Mouse (Mus musculus): ENCODE measurements around the gene Epha8.

Gene Epha8

GRCm38 (mm10) chr4:136904767-136905539, 51.7 kb downstream of the Epha8 start:
- no peak for DNase-seq (ENCODE audit: low spot score)

- DNase-seq (ENCODE audit: low spot score): no peak
Observed at GRCm38 (mm10) chr4:136899154-136899553, 57.5 kb downstream of the Epha8 start.

GRCm38 (mm10) chr4:136898637-136899036, 58.0 kb downstream of the Epha8 start, which contains the start of gene C1qa:
Gene C1qa (minus strand): TSS chr4:136898803.
- DNase-seq (ENCODE audit: low spot score): no peak

GRCm38 (mm10) chr4:136898084-136898598, 58.5 kb downstream of the Epha8 start:
- DNase-seq (ENCODE audit: low spot score): no peak

DNA sequence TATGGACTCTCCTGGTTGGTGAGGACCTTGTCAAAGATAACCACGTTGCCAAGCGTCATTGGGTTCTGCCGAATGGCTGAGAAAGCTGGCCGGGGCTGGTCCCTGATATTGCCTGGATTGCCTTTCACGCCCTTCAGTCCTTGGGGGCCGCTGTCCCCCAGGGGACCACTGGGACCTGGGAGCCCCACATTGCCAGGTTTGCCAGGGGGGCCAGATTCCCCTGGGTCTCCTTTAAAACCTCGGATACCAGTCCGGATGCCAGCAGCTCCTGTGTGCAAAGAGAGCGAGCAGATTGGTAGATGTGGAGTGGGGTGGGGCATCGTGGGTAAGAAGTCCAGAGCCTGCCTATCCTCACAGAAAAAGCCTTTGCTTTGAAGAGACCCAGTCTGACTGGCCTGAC, 60.2 kb downstream of the Epha8 start:
- DNase-seq (ENCODE audit: low spot score): no peak

DNA sequence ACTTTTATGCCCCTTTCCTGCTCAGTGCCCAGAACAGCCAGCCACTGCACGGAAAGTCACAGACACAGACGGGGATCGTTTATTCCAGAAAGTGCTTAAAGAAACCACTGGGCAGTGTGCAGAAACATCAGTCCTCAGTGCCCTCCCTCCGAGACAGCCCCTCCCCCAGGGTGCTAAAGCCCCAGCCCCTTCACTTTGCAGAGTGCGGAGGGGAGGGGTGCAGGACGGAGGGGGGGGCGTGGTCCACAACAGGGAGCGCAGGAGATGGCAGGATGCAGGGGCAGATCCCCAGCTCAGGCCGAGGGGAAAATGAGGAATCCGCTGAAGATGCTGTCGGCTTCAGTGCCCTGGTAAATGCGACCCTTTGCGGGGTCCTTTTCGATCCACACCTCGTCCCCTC, 60.8 kb downstream of the Epha8 start:
- no peak for DNase-seq (ENCODE audit: low spot score)

DNA sequence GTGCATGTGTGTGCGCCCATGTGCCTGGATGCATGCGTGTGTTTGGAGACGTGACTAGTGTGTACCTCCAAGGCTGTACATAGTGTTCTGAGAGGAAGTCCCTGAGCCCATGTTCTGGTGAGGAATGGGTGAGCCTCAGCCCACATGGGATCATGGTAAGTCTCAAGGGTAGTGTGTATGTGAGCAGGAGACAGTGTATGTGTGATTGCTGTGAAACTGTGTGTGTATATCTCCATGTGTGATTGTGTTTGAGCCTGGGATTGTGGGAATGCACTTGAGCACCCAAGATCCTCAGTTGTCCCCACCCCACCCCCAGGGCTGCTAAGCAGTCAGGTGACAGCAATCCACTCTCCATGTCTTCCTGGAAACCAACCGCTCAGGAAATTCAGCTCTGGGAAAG, 61.8 kb downstream of the Epha8 start:
- no peak for DNase-seq (ENCODE audit: low spot score)

DNA sequence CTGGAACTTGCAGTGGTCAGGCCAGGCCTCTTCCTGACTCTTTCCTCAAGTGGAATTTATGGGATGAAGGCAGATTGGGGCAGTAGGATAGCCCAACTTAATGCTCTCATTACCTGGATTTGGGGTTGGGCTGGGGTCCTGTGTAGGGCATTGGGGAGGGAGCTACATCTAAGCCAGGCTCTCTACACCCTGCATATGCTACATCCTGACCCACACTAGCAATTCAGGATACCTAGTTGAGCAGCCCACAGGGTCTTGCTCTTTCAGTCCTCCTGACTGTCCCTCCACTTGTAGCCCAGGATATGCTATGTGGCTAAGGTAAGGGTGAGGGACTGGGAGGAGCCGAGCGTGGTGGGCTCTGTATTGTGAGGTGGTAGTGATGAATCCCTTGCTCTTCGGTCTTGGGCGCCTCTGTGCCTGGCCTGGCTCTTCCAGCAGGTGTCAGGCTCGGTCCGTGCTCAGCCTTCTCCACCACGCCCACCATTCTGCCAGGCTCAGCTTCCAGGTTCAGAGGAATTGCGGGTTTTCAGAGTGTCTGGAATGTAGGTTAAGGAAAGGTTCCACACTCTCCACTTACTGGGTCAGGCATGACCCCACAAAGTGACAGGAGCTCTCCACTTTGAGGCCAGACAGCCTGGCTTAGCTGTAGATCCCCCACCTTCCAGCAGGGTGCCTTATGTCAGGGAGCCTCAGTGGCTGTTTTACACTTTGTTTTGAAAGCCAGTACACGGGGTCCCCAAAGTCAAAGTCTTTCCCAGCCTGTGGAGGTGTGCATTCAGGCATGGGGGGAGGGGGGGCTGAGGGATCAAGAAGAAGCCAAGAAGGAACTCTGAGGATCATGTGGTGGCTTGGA, 62.7 kb downstream of the Epha8 start:
- DNase-seq (ENCODE audit: low spot score): peak; percentile 16

DNA sequence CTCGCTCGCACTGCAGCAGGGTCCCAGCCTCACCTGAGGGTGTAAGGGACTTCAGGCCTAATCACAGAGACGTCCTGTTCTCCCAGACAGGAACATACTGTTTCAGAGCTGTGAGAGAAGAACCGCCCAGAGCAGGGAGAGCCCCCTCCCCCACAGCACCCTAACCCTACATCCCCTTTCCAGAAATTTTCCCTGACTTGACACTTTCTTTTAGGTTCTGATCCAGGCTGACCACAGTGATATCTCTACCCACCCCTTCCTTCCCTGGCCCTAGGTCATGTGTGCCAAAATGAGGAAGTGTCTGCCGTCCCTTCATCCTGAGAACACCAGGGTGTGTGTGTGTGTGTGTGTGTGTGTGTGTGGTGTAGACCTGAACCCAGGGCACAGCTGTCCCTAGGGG, 63.8 kb downstream of the Epha8 start, which contains the start of gene C1qc:
Gene C1qc (minus strand): TSS at position 255 of the 400 bp plus-strand sequence.
- DNase-seq (ENCODE audit: low spot score): no peak

DNA sequence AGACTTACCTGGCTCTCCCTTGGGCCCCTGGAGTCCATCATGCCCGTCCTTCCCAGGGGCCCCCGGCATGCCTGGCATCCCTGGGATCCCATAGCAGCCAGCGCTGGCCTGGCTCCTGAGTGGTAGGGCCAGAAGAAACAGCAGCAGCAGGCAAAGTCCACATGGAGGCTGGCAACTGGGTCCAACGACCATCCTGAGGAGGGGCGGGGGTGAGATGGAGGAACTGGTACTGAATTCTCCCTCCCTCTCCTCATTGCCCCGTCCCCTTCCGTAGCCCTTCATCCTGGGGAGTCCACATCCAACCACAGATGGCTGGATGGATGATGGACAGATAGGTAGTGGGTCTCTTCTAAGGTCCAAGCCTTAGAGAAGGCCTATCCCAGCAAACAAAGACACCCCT, 64.2 kb downstream of the Epha8 start:
- no peak for DNase-seq (ENCODE audit: low spot score)

- DNase-seq (ENCODE audit: low spot score): no peak
Observed at GRCm38 (mm10) chr4:136891115-136891514, 65.5 kb downstream of the Epha8 start.

DNA sequence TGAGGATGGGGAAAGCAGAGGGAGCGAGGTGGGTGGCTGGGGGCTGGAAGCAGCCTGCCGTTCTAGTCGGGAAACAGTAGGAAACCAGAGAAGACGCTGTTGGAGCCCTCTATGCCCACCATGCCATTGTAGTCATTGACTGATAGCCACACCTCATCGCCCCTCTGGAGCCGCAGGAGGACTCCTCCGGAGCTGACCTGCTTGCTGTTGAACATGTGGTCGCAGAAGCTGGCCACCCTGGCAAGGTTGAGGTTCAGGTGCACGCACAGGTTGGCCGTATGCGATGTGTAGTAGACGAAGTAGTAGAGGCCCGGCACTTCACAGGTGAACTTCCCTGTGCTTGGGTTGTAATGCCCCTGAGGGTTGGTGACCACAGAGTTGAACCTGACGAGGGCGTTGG, 66.6 kb downstream of the Epha8 start:
- no peak for DNase-seq (ENCODE audit: low spot score)

- no peak for DNase-seq (ENCODE audit: low spot score)
Observed at GRCm38 (mm10) chr4:136887714-136888113, 68.9 kb downstream of the Epha8 start.

DNA sequence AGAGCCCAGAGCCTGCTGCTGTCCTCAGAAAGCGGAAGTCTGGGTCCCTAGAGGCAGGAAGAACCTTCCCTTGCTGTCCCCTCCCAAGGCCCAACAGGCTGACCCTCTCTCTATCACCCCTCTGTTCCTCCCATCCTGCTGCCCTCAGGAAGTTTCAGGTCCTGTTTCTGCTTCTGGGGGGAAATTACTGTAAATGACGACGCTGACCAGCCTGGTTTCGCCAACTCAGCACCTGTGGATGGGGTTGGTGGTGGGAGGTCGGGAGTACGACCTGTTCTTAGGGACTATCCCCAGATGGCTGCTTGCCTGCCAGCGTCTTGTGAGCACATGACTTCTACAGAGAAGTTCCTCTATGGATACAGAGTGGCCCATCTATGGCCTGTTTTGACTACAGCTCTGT, 70.5 kb downstream of the Epha8 start, which contains the start of gene C1qb:
Gene C1qb (minus strand): TSS at position 87 of the 400 bp plus-strand sequence.
- no peak for DNase-seq (ENCODE audit: low spot score)

Data from ovary, postnatal 14 days (tissue).